Mouse (Mus musculus) heart, embryonic 12.5 days (tissue): ENCODE results near the gene Vbp1. TPM values are rescaled to one million over a fixed set of nuclear protein-coding genes. Genes with fewer than 3 reads are reported as not detected.
"Not testable (repeated sequence)": the region's sequence is repeated elsewhere in the genome, so short reads cannot be mapped to it uniquely, and the experiment has no call there.

Experiments
- ATAC-seq: fragments of 200-750 bp; cut with Nextera tagmentation; 2 replicates; pipeline ENCODE4 v1.8.0; 2017; ENCODE audit warnings: moderate TSS enrichment, moderate library complexity; ENCODE audit not compliant: insufficient number of reproducible peaks, low FRiP score
- H3K27ac ChIP-seq: fragments of 300-500 bp; sonication (generic); 2 replicates; pipeline ENCODE4 v1.5.1; 2016; ENCODE audit warnings: mild to moderate bottlenecking, moderate library complexity; ENCODE audit not compliant: poor library complexity, severe bottlenecking
- H3K27me3 ChIP-seq: fragments of 300-500 bp; sonication (generic); replicated peaks from 2 replicates; pipeline ENCODE4 v1.6.1; 2016; ENCODE audit warnings: mild to moderate bottlenecking, moderate library complexity
- H3K36me3 ChIP-seq: fragments of 300-500 bp; sonication (generic); 2 replicates; pipeline ENCODE4 v1.6.1; 2016; ENCODE audit warnings: mild to moderate bottlenecking, moderate library complexity
- H3K4me1 ChIP-seq: fragments of 300-500 bp; sonication (generic); replicated peaks from 2 replicates; pipeline ENCODE4 v1.6.1; 2016; ENCODE audit warnings: mild to moderate bottlenecking
- H3K4me2 ChIP-seq: fragments of 300-500 bp; sonication (generic); 2 replicates; pipeline ENCODE4 v1.6.1; 2016; ENCODE audit warnings: mild to moderate bottlenecking, moderate library complexity
- H3K4me3 ChIP-seq: fragments of 300-500 bp; sonication (generic); 2 replicates; pipeline ENCODE4 v1.5.1; 2016; ENCODE audit warnings: mild to moderate bottlenecking
- H3K9ac ChIP-seq: fragments of 300-500 bp; sonication (generic); 2 replicates; pipeline ENCODE4 v1.6.1; 2016; ENCODE audit warnings: mild to moderate bottlenecking, moderate library complexity
- H3K9me3 ChIP-seq: fragments of 300-500 bp; sonication (generic); replicated peaks from 2 replicates; pipeline ENCODE4 v1.6.1; 2016; ENCODE audit warnings: mild to moderate bottlenecking, moderate library complexity
- WGBS: fragments of 180-500 bp; shearing (Covaris S2); methylation state at CpG from one replicate; pipeline ENCODE4 v1.1.7; 2016; 5-methylcytosine and 5-hydroxymethylcytosine counted together
- polyA plus RNA-seq: library from polyadenylated mRNA; unstranded; fragments of >200 nt; fragmentation: Nextera tagmentation; extraction: Ambion mirVana; gene quantifications from 2 replicates; pipeline ENCODE4 v1.2.1, GENCODE M21; 2016

Vbp1 gene
- polyA plus RNA-seq, result 172 and 176 TPM in 2 replicates

DNA sequence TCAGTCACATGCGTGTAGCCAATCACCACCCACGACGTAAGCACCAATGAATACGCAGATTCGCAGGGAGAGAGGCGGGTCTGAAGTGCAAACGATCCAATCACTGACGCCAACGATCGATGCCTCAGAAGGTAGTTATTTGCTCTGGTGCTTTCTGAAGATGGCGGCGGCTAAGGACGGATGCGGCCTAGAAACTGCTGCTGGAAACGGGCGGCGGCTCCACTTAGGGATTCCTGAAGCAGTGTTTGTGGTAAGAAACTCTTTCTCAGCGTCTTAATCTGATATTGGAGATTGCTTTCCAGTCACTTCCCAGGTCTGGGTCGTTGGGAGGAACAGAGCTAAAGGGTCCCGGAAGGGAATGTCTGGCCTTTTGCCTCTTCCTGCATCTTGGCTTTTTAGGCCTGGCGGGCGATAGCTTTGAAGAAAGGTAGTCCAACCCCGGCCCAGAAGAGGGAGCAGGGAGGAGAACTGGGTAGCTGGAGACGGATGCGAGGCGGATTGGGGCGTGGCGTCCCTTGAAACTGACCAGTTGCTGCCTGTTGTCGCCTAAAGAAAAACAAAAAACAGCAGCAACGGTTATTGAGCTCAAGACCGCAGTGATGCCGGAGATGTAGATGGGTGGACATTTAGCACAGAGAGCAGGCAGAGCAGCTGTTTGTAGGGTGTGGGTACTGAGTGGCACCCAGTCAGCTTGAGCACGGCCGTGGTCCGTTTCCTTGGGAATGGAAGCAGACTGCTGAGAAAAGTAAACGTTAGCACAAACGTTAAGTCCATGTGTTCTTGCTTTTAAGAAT is at the start of gene Vbp1:
TSS of gene Vbp1 (plus strand) at position 121 of the 794 bp plus-strand sequence.
- Histone ChIP-seq H3K9ac (peak within 1 kb of the TSS; percentile 76), H3K27ac (peak within 1 kb of the TSS; percentile 80), H3K27me3 (no peaks in the 10 kb centered on the region), H3K4me1 (no peaks in the 10 kb centered on the region), H3K4me3 (peak within 1 kb of the TSS; percentile 67), H3K4me2 (peak within 1 kb of the TSS; percentile 52), H3K9me3 (no peaks in the 10 kb centered on the region), H3K36me3 (no peaks in the 10 kb centered on the region)
- 12% methylated on average over 37 of the region's 37 CpGs for WGBS
- peak; percentile 99 for ATAC-seq

DNA sequence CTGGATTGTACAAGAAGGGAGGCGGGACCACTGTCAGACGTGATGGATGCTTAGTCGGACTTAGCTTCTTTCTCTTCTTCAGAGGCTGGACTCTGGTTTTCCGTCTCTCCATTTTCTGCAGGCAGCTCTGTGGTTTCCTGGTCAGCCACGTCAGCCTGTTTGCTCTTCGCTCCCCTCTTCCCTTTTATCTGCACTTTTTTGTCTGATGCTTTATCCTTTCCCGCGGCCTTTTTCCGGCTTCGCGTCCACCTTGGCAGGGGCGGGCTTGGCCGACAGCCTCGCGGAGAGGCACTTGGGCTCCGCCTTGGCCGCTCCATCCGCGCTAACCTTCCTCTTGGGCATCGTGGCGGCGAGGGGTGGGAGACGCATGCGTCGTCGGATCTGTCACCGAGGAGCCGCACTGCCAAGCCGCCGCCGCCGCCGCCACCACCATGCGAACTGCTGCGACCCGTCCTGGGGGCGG is 38.9 kb upstream of the Vbp1 start:
- Histone ChIP-seq H3K4me2 (peak overlapping the region; percentile 64), H3K9ac (0 out of 2 replicates have a peak overlapping the region, but pooled peaks have one; percentile 36), H3K4me3 (peak overlapping the region; percentile 44)
- 12% methylated on average over 37 of the region's 37 CpGs for WGBS
- not testable (repeated sequence) for H3K4me1 ChIP-seq, H3K36me3 ChIP-seq, H3K27ac ChIP-seq, H3K27me3 ChIP-seq, H3K9me3 ChIP-seq
- ATAC-seq, result peak; percentile 73

DNA sequence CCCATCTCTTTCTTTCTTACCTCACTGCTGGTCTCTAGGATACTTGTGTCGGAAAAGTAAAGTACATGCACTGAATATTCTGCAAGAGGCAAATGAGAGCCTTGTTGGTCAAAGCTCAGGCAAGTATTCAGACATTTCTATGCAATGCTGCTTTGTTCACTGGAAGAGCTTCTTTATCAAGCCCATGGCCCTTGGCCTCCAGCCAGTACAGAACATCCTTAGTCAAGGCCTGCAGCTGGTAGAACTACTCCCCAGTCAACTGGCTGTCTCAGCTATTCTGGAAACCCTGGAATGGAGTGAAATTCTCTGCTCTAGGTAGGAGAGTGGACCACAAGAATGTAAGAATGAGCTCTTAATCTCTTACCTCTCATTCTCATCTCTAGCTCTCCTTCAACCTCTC is 24.2 kb upstream of the Vbp1 start:
- no peaks in the 10 kb centered on the region for H3K9me3 ChIP-seq
- 69% methylated on average over 1 of the region's 1 CpGs for WGBS
- no peaks in the 10 kb centered on the region for H3K4me1 ChIP-seq
- no peak overlapping the region for H3K4me3 ChIP-seq
- H3K27ac ChIP-seq, result no peak overlapping the region
- H3K27me3 ChIP-seq, result no peaks in the 10 kb centered on the region
- H3K36me3 ChIP-seq, result no peaks in the 10 kb centered on the region
- no peak overlapping the region for H3K4me2 ChIP-seq
- ATAC-seq, result no peak
- H3K9ac ChIP-seq, result no peak overlapping the region

DNA sequence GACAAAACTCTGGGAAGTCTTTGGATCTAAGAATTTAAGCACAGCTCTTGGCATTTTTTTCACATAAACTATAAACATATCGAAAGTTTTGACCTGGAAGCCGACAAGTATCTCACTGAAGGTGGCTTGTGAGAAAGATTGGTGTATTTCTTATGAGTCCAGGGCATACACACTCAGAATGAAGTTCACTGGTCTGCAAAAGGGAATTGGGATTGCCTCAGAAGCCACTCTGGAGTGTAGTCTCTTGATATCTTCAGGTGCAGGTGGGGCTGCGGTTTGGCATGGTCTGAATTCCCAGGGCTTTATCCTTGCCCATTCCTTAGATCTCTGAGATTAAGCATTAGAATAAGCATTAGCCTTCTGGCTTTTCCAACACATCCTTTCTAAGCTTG is 316 bp upstream of the Vbp1 start:
- Histone ChIP-seq H3K9ac (no peak overlapping the region), H3K4me2 (peak overlapping the region; percentile 41; the same call in 1 of the 2 replicates), H3K4me1 (no peaks in the 10 kb centered on the region), H3K4me3 (0 out of 2 replicates have a peak overlapping the region, but pooled peaks have one; percentile 67), H3K27me3 (no peaks in the 10 kb centered on the region), H3K36me3 (no peaks in the 10 kb centered on the region), H3K9me3 (no peaks in the 10 kb centered on the region), H3K27ac (no peak overlapping the region)
- 25% methylated on average over 3 of the region's 3 CpGs for whole genome bisulfite sequencing
- ATAC-seq, result no peak

- H3K4me3 ChIP-seq, result peak within 1 kb of the TSS; percentile 50
- ATAC-seq, result no peak
Measured at GRCm38 (mm10) chrX:75577582-75578324, 63.7 kb downstream of the Vbp1 start, which contains the start of gene Rab39b. Gene Rab39b, minus strand, starts transcription at chrX:75578231.

DNA sequence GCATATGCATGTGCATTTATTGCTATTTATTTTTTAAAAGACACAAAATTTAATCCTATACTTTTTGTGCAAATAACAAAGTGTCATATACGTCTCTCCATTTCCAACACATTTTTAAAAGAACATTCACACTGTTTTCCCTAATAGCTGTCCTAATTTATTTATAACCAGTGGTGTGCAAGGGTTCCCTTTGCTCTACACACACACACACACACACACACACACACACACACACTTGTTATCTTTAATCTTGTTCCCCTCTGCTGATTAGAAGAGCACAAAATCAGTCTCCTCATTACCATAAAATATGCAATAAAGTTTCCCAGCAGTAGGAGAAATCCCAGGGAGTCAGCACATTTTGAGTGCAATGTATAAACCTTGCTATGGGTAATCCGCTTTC is 64.4 kb downstream of the Vbp1 start:
- Histone ChIP-seq H3K9me3 (no peaks in the 10 kb centered on the region), H3K4me1 (no peaks in the 10 kb centered on the region), H3K27ac (no peak overlapping the region), H3K4me3 (no peak overlapping the region), H3K4me2 (no peak overlapping the region), H3K36me3 (no peaks in the 10 kb centered on the region), H3K9ac (no peak overlapping the region), H3K27me3 (no peaks in the 10 kb centered on the region)
- ATAC-seq, result no peak
- 76% methylated on average over 2 of the region's 2 CpGs for WGBS

More at GRCm38 (mm10) chrX:75577582-75578324, 63.7 kb downstream of the Vbp1 start, which contains the start of gene Rab39b:
- Histone ChIP-seq H3K27me3 (no peaks in the 10 kb centered on the region), H3K36me3 (no peaks in the 10 kb centered on the region), H3K27ac (no peak within 1 kb of the TSS), H3K4me2 (peak within 1 kb of the TSS; percentile 72), H3K4me1 (no peaks in the 10 kb centered on the region), H3K9ac (peak within 1 kb of the TSS; percentile 64; the same call in 1 of the 2 replicates), H3K9me3 (no peaks in the 10 kb centered on the region)
- WGBS, result 14% methylated on average over 40 of the region's 41 CpGs

Other genes starting within 250 kb of the Vbp1 start
- 69.8 and 70.2 TPM in 2 replicates for gene Fundc2, start 131.9 kb upstream of the Vbp1 start, polyA plus RNA-seq
- gene F8, start 131.7 kb upstream of the Vbp1 start, polyA plus RNA-seq, result 1.8 and 2.0 TPM in 2 replicates
- gene Cmc4, start 97.7 kb upstream of the Vbp1 start, polyA plus RNA-seq, result 19.6 and 20.1 TPM in 2 replicates
- 7.3 TPM in 2 replicates for gene Mtcp1, start 97.7 kb upstream of the Vbp1 start, polyA plus RNA-seq
- gene Brcc3, start 97.7 kb upstream of the Vbp1 start, polyA plus RNA-seq, result 46.1 and 46.7 TPM in 2 replicates
- 0.67 and 0.68 TPM in 2 replicates for gene Rab39b, start 63.9 kb downstream of the Vbp1 start, polyA plus RNA-seq